Mouse (Mus musculus) forebrain, embryonic 14.5 days (tissue): ENCODE measurements around the gene Slc27a5. TPM values are rescaled to one million over a fixed set of nuclear protein-coding genes. Genes with fewer than 3 reads are reported as not detected.

Experiments
- ATAC-seq: fragments of 200-750 bp; cut with Nextera tagmentation; 2 replicates; pipeline ENCODE4 v1.8.0; 2017; ENCODE audit warnings: mild to moderate bottlenecking, moderate library complexity
- DNase-seq: peaks from one replicate; pipeline ENCODE4 v3.0.0-alpha.2; 2015; ENCODE audit warnings: low spot score
- H3K27ac ChIP-seq: fragments of 300-500 bp; sonication (generic); 2 replicates; pipeline ENCODE4 v1.5.1; 2014; ENCODE audit warnings: low read depth, mild to moderate bottlenecking, control low read depth, low read length, moderate library complexity
- H3K27me3 ChIP-seq: fragments of 300-500 bp; sonication (generic); replicated peaks from 2 replicates; pipeline ENCODE4 v1.6.1; 2014; ENCODE audit warnings: low read length, control low read depth, mixed read lengths; ENCODE audit not compliant: control insufficient read depth, insufficient read depth
- H3K36me3 ChIP-seq: fragments of 300-500 bp; sonication (generic); 2 replicates; pipeline ENCODE4 v1.6.1; 2014; ENCODE audit warnings: low read length, control low read depth; ENCODE audit not compliant: control insufficient read depth, insufficient read depth
- H3K4me1 ChIP-seq: fragments of 300-500 bp; sonication (generic); 2 replicates; pipeline ENCODE4 v1.6.1; 2014; ENCODE audit warnings: antibody characterized with exemption, low read length, control low read depth; ENCODE audit not compliant: control insufficient read depth, insufficient read depth
- H3K4me2 ChIP-seq: fragments of 300-500 bp; sonication (generic); 2 replicates; pipeline ENCODE4 v1.6.1; 2014; ENCODE audit warnings: mild to moderate bottlenecking, control low read depth, low read length
- H3K4me3 ChIP-seq: fragments of 300-500 bp; sonication (generic); 2 replicates; pipeline ENCODE4 v1.5.1; 2014; ENCODE audit warnings: low read depth, low read length, control low read depth
- H3K9ac ChIP-seq: fragments of 300-500 bp; sonication (generic); 2 replicates; pipeline ENCODE4 v1.6.1; 2014; ENCODE audit warnings: mild to moderate bottlenecking, low read length, control low read depth, moderate library complexity
- H3K9me3 ChIP-seq: fragments of 300-500 bp; sonication (generic); replicated peaks from 2 replicates; pipeline ENCODE4 v1.6.1; 2016; ENCODE audit warnings: low read length, control low read depth, mixed read lengths; ENCODE audit not compliant: control insufficient read depth
- WGBS: fragments of 180-500 bp; shearing (Covaris S2); extraction: QIAGEN DNeasy Blood & Tissue Kit; methylation state at CpG from one replicate; pipeline ENCODE4 v1.1.7; 2014; 5-methylcytosine and 5-hydroxymethylcytosine counted together
- polyA plus RNA-seq: library from polyadenylated mRNA; unstranded; fragments of >200 nt; fragmentation: Nextera tagmentation; extraction: Ambion mirVana; gene quantifications from 2 replicates; pipeline ENCODE4 v1.2.1, GENCODE M21; 2014

Slc27a5 gene
- polyA plus RNA-seq, 1 experiment from 2014 or later = 0.10 TPM

DNA sequence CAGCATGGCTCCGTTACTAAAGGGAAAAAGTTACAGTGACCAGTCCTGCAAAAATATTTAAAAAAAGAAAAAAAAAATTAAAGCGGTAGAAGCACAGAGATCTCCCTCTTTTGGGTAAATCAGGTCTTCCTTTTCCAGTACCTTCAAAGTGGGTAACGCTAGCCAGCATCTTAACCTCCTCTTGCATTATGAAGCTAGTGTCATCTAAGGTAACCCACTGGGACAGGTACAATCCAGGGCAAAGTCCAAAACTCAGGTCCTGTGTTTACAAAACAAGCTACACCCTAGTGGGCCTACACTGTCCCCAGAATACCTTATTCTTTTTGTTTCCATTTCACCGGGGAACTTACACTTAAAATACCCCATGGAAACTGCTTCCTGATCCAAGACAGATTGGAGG lies 15.7 kb upstream of the Slc27a5 start:
- Histone ChIP-seq H3K9ac (no peak overlapping the region), H3K4me1 (peaks cover 8% of the 10 kb centered on the region; the same call in 1 of the 2 replicates), H3K4me2 (no peak overlapping the region), H3K27ac (no peak overlapping the region), H3K4me3 (no peak overlapping the region), H3K27me3 (no peaks in the 10 kb centered on the region), H3K36me3 (no peaks in the 10 kb centered on the region), H3K9me3 (no peaks in the 10 kb centered on the region)
- ATAC-seq (no peak), DNase-seq (no peak)
- WGBS = 72% methylated on average over 4 of the region's 4 CpGs

DNA sequence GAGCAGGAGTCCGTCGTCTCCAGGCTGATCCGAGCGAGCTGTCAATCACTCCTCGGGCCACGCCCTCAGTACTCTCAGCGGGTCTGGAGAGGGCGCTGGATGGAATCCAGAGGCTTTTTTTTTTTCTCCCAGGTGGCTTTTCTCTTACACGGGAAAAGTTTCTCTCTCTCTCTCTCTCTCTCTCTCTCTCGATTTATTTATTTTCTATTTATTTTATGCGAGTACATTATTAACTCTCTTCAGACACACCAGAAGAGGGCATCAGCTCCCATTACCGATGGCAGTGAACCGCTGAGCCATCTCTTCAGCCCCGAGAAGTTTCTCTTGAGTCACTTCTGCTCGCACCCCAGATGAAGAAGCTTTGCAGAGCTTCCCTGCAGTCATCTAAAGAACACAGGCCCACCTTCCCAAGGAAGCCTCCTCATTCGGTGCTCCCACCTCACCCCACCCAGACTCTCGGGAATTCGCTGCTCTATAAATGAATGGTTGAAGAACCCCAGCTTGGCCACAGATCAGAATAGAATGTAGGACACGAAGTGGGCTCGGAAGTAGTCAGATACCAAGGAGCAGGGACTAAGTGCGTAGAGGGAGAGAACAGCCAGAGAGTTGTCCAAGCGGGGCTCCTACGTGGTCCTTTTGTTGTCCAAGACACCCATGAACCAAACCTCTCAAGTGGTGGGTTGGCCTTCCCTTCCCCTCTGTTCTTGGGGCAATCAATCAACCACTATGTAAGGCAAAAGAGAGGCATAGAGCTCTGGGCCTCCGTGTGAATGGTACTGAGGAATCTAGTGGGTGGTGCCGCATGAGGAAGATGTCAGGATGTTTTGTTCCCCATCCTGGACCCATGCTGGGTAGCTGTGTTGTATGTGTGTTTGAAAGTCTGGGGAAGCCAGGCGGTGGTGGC lies 12.3 kb upstream of the Slc27a5 start, which contains the start of gene Zbtb45:
Gene Zbtb45 (minus strand): TSS at position 30 of the 904 bp plus-strand sequence.
- H3K9ac ChIP-seq = peak within 1 kb of the TSS; percentile 70
- no peaks in the 10 kb centered on the region for H3K9me3 ChIP-seq

DNA sequence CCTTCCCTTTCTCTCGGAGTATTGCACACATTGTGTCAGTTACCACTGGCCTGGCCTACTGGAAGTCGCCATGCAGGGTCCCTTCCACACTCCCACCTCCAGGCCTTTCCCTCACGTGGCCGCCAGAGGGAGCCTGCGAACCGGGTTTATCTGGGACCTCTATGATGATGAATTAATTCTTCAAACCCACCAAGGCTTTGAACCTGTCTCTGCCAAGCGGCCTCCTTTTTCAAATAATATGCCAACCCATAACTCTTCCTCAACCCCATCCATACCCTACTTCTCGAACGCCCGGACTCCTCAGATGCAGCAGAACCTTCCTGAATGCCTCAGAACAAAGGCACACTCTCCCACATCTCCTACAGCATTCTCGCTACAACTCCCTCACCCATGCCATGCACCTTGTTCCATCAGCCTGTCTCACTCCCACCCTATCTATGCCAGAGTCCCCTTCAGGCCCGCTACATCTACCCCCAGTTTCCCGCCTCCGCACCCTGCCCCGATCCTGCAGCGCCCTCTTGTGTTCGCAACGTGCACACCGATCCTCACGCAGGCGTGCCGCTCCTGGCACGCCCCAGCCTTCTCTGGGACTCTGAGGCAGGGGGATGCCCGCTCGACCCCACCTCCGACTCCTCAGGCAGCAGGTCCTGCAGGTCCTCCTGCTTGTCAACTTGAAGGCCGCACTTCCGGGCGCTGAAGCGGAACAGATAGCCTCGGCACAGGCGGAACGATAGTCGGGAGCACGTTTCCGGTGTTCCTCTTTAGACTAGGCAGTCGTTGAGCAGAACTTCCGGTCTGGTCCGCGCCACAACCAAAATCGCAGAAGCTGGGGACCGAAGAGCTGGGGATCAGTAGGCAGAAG lies 11.4 kb upstream of the Slc27a5 start:
- H3K9ac ChIP-seq = peak overlapping the region; percentile 70
- peak overlapping the region; percentile 51 for H3K4me3 ChIP-seq
- no peaks in the 10 kb centered on the region for H3K9me3 ChIP-seq
- H3K4me1 ChIP-seq = peaks cover 12% of the 10 kb centered on the region
- peak; percentile 97 for DNase-seq
- WGBS = under 1% methylated on average over 42 of the region's 42 CpGs
- H3K27me3 ChIP-seq = no peaks in the 10 kb centered on the region
- peak overlapping the region; percentile 88 for H3K27ac ChIP-seq
- peak; percentile 92 for ATAC-seq
- peaks cover 35% of the 10 kb centered on the region for H3K36me3 ChIP-seq
- peak overlapping the region; percentile 71 for H3K4me2 ChIP-seq

More for the DNA sequence above, 12.3 kb upstream of the Slc27a5 start, which contains the start of gene Zbtb45:
- peak within 1 kb of the TSS; percentile 88 for H3K27ac ChIP-seq
- 10% methylated on average over 26 of the region's 26 CpGs for WGBS
- H3K4me1 ChIP-seq = peaks cover 12% of the 10 kb centered on the region
- H3K36me3 ChIP-seq = peaks cover 28% of the 10 kb centered on the region
- no peak for ATAC-seq
- no peak for DNase-seq
- peak within 1 kb of the TSS; percentile 51 for H3K4me3 ChIP-seq
- peak within 1 kb of the TSS; percentile 71 for H3K4me2 ChIP-seq
- no peaks in the 10 kb centered on the region for H3K27me3 ChIP-seq

DNA sequence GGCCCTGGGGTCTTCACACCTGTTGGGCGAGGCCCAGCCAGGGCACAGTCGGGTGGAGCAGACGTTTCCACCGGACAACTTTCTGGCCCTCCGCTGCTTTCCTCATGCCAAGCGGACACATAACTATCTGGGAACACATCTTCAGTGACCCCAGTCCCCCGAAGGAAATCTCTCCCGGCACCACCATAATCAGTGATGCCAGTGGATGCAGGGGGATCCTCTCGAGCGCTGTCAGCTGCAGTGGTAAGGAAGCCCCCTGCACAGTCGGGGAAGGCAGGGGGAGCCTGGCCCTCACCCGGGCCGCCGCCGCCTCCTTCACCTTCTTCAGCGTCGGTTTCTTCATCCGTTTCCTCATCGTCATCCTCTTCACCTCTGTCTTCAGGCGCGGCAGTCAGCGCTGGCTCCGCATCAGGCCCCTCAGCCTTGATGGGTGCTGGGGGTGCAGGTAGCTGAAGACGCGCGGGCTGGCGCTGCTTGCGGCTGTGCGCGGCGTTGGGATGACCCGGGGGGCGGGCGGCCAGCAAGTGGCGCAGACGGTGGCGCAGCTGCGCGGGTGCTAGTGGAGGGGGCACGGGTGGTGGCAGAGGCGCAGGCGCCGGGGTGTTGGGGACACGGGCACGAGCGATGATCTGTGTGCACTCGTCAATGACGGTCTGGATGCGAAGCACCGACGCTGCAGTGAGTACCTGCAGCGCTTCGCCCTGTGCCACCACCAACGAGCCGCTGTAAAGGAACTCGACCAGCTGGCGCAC lies 9.5 kb upstream of the Slc27a5 start:
- no peak overlapping the region for H3K4me3 ChIP-seq
- no peak overlapping the region for H3K9ac ChIP-seq

DNA sequence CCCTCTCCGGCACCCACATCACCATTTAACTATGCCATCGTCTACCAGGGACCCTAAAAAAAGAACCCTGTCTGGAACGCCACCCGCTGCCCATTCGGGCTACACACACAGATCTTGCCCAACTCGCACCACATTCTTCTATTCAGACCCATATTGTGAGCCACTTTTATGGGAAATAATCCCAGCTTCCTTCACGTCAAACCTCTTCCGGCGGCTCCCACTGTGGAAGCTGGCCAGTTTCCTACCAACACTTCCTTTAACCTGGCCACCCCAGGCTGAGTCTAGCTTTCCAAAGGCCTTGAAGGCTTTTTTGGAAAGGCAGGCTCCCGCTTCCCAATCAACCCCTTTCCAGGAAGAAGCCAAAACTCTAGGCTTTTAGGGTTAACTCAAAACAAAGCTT lies 8.5 kb upstream of the Slc27a5 start:
- Histone ChIP-seq H3K36me3 (peaks cover 44% of the 10 kb centered on the region), H3K4me2 (no peak overlapping the region), H3K9me3 (no peaks in the 10 kb centered on the region), H3K4me1 (peaks cover 12% of the 10 kb centered on the region), H3K4me3 (no peak overlapping the region), H3K9ac (no peak overlapping the region), H3K27ac (no peak overlapping the region), H3K27me3 (no peaks in the 10 kb centered on the region)
- WGBS = 85% methylated on average over 10 of the region's 10 CpGs
- no peak for ATAC-seq
- no peak for DNase-seq

More for the DNA sequence above, 9.5 kb upstream of the Slc27a5 start:
- 44% methylated on average over 56 of the region's 57 CpGs for WGBS
- ATAC-seq = no peak
- no peak for DNase-seq
- Histone ChIP-seq H3K4me1 (peaks cover 12% of the 10 kb centered on the region), H3K27ac (no peak overlapping the region), H3K36me3 (peaks cover 44% of the 10 kb centered on the region), H3K9me3 (no peaks in the 10 kb centered on the region), H3K4me2 (0 out of 2 replicates have a peak overlapping the region, but pooled peaks have one; percentile 7), H3K27me3 (no peaks in the 10 kb centered on the region)

DNA sequence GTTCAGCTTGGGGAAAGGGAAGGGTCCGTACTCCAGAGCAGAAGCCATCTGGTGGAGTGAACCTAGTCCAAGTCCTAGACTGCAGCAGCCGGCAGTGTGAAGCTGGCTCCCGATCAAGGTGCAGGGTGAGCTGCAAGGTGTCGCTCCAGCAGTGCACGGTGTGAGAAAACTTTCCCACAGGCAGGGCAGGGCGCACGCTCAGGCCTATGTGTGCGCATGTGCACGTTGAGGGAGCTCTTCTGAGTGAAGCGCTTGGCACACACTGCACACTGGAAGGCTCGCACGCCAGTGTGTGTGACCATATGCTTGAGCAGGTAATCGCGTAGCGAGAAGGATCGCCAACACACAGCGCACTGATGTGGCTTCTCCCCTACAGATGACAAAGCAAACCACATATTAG lies 8.0 kb upstream of the Slc27a5 start:
- Histone ChIP-seq H3K27ac (no peak overlapping the region), H3K4me3 (no peak overlapping the region), H3K27me3 (no peaks in the 10 kb centered on the region), H3K9ac (no peak overlapping the region), H3K9me3 (no peaks in the 10 kb centered on the region), H3K4me1 (peaks cover 12% of the 10 kb centered on the region), H3K4me2 (no peak overlapping the region), H3K36me3 (peaks cover 44% of the 10 kb centered on the region)
- DNase-seq (no peak), ATAC-seq (no peak)
- 83% methylated on average over 17 of the region's 17 CpGs for WGBS

DNA sequence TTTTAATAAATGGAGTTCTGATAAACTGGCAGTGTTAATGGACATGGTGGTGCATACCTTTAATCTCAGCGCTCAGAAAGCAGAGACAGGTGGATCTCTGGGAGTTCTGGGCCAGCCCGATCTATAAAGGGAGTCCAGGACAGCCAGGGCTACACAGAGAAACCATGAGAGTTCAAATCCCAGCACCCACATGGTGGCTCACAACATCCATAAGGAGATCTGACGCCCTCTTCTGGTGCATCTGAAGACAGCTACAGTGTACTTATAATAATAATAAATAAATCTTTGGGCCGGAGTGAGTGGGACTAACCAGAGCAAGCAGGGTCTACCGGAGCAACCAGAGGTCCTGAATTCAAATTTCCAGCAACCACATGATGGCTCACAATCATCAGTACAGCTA lies 5.4 kb upstream of the Slc27a5 start:
- ATAC-seq (no peak), DNase-seq (no peak)
- peaks cover 1% of the 10 kb centered on the region for H3K4me1 ChIP-seq
- H3K27me3 ChIP-seq = no peaks in the 10 kb centered on the region
- H3K27ac ChIP-seq = no peak overlapping the region
- no peak overlapping the region for H3K4me3 ChIP-seq
- H3K9ac ChIP-seq = no peak overlapping the region
- no peak overlapping the region for H3K4me2 ChIP-seq
- no peaks in the 10 kb centered on the region for H3K9me3 ChIP-seq
- WGBS = 73% methylated on average over 5 of the region's 5 CpGs
- peaks cover 44% of the 10 kb centered on the region for H3K36me3 ChIP-seq

GRCm38 (mm10) chr7:13001584-13001983 lies 3.6 kb upstream of the Slc27a5 start:
- no peaks in the 10 kb centered on the region for H3K4me1 ChIP-seq
- no peak for ATAC-seq
- WGBS = 80% methylated on average over 1 of the region's 1 CpGs

More at GRCm38 (mm10) chr7:13001584-13001983, 3.6 kb upstream of the Slc27a5 start:
- peaks cover 29% of the 10 kb centered on the region for H3K36me3 ChIP-seq
- no peak overlapping the region for H3K27ac ChIP-seq
- no peak overlapping the region for H3K9ac ChIP-seq
- H3K9me3 ChIP-seq = no peaks in the 10 kb centered on the region
- no peak for DNase-seq
- H3K4me3 ChIP-seq = no peak overlapping the region
- no peak overlapping the region for H3K4me2 ChIP-seq
- no peaks in the 10 kb centered on the region for H3K27me3 ChIP-seq
